Mouse (Mus musculus): ENCODE measurements around the gene Slc17a9.
A peak's percentile ranks its signal among the peaks of the same experiment; 100 is the strongest.

Gene Slc17a9

GRCm38 (mm10) chr2:180724585-180725413 is at the start of gene Slc17a9:
TSS of gene Slc17a9 (plus strand) at chr2:180725263.
- DNase-seq: peak; percentile 77

GRCm38 (mm10) chr2:180676706-180677105 is 48.4 kb upstream of the Slc17a9 start:
- no peak for DNase-seq

GRCm38 (mm10) chr2:180678609-180679140 is 46.4 kb upstream of the Slc17a9 start:
- DNase-seq: peak; percentile 81

GRCm38 (mm10) chr2:180681225-180681624 is 43.8 kb upstream of the Slc17a9 start:
- DNase-seq: no peak

GRCm38 (mm10) chr2:180683524-180683923 is 41.5 kb upstream of the Slc17a9 start:
- no peak for DNase-seq

- DNase-seq: no peak
These were observed 41.0 kb upstream of the Slc17a9 start for GRCm38 (mm10) chr2:180684031-180684430.

GRCm38 (mm10) chr2:180689841-180690240 is 35.2 kb upstream of the Slc17a9 start:
- DNase-seq: no peak

GRCm38 (mm10) chr2:180692630-180693029 is 32.4 kb upstream of the Slc17a9 start:
- no peak for DNase-seq

- no peak for DNase-seq
These were observed 29.9 kb upstream of the Slc17a9 start for GRCm38 (mm10) chr2:180695176-180695575.

GRCm38 (mm10) chr2:180700457-180700856 is 24.6 kb upstream of the Slc17a9 start:
- peak; percentile 81 for DNase-seq

GRCm38 (mm10) chr2:180701053-180701766 is 23.9 kb upstream of the Slc17a9 start:
- DNase-seq: no peak

GRCm38 (mm10) chr2:180701767-180702621 is 23.1 kb upstream of the Slc17a9 start:
- peak; percentile 93 for DNase-seq

GRCm38 (mm10) chr2:180702701-180703149 is 22.3 kb upstream of the Slc17a9 start:
- no peak for DNase-seq

GRCm38 (mm10) chr2:180703175-180703574 is 21.9 kb upstream of the Slc17a9 start:
- no peak for DNase-seq

GRCm38 (mm10) chr2:180703645-180704359 is 21.3 kb upstream of the Slc17a9 start:
- no peak for DNase-seq

GRCm38 (mm10) chr2:180704591-180704990 is 20.5 kb upstream of the Slc17a9 start:
- peak; percentile 96 for DNase-seq

GRCm38 (mm10) chr2:180705066-180705465 is 20.0 kb upstream of the Slc17a9 start:
- no peak for DNase-seq

- DNase-seq: no peak
These were observed 19.1 kb upstream of the Slc17a9 start for GRCm38 (mm10) chr2:180705975-180706374.

- no peak for DNase-seq
These were observed 15.8 kb upstream of the Slc17a9 start for GRCm38 (mm10) chr2:180709023-180709922.

GRCm38 (mm10) chr2:180709923-180710272 is 15.2 kb upstream of the Slc17a9 start, which contains the start of the genes Dido1 and Gid8:
TSS of gene Dido1 (minus strand) at chr2:180709999.
TSS of gene Gid8 (plus strand) at chr2:180710117.
- DNase-seq: peak; percentile 96
